ENCODE assay signal across 26 mouse cellular contexts in genomic region chrX:142703953-142704352, GRCm38 (mm10).
"Had no signal": no experiment of that assay in that cellular context is flagged by ENCODE, and none has a peak within 500 bp of the region (broad histone marks: within the 10 kb centered on the region; RNA-seq: fewer than 3 reads in every experiment).

No protein-coding gene starts in this region.

- H3K9ac ChIP-seq: embryonic facial prominence, embryonic 12.5 days; embryonic facial prominence, embryonic 13.5 days; embryonic facial prominence, embryonic 15.5 days; forebrain, embryonic 12.5 days; forebrain, embryonic 13.5 days; forebrain, embryonic 15.5 days; forebrain, postnatal 0 days had no signal

- H3K4me2 ChIP-seq: embryonic facial prominence, embryonic 12.5 days; embryonic facial prominence, embryonic 13.5 days; embryonic facial prominence, embryonic 15.5 days; forebrain, embryonic 12.5 days; forebrain, embryonic 13.5 days; forebrain, embryonic 15.5 days had no signal

- H3K27ac ChIP-seq: embryonic facial prominence, embryonic 10.5 days; embryonic facial prominence, embryonic 12.5 days; embryonic facial prominence, embryonic 13.5 days; embryonic facial prominence, embryonic 15.5 days; forebrain, embryonic 10.5 days; forebrain, embryonic 12.5 days; forebrain, embryonic 13.5 days; forebrain, embryonic 15.5 days; gastrocnemius, adult 2 months; heart, adult 2 months had no signal

- H3K36me3 ChIP-seq: embryonic facial prominence, embryonic 12.5 days; embryonic facial prominence, embryonic 15.5 days; forebrain, embryonic 12.5 days; forebrain, embryonic 15.5 days had no signal

- H3K9me3 ChIP-seq: embryonic facial prominence, embryonic 10.5 days; embryonic facial prominence, embryonic 12.5 days; embryonic facial prominence, embryonic 13.5 days; embryonic facial prominence, embryonic 15.5 days; forebrain, embryonic 10.5 days; forebrain, embryonic 12.5 days; forebrain, embryonic 13.5 days; forebrain, embryonic 15.5 days had no signal

- ATAC-seq: forebrain, embryonic 13.5 days; forebrain, embryonic 14.5 days; forebrain, embryonic 15.5 days; forebrain, embryonic 16.5 days; forebrain, postnatal 0 days had no signal

- H3K4me3 ChIP-seq: embryonic facial prominence, embryonic 10.5 days; embryonic facial prominence, embryonic 12.5 days; embryonic facial prominence, embryonic 13.5 days; embryonic facial prominence, embryonic 15.5 days; erythroblast, embryonic 14.5 days; forebrain, embryonic 10.5 days; forebrain, embryonic 12.5 days; forebrain, embryonic 13.5 days; forebrain, embryonic 15.5 days; gastrocnemius, adult 2 months; heart, adult 2 months had no signal

- H3K4me1 ChIP-seq: embryonic facial prominence, embryonic 12.5 days; forebrain, embryonic 10.5 days; forebrain, embryonic 12.5 days; forebrain, embryonic 13.5 days had no signal

- DNase-seq: cerebellum, adult 9-10 months; cerebellum, adult 9-11 months; cerebellum, postnatal 10 days; cerebellum, postnatal 14 days; cerebellum, postnatal 25 days; cerebellum, postnatal 36 days; embryo, embryonic 11 days; forebrain, postnatal 0 days; gastrocnemius, adult 2 months; gastrocnemius, postnatal 10 days; gastrocnemius, postnatal 14 days; gastrocnemius, postnatal 25 days; gastrocnemius, postnatal 36 days; heart, adult 18-20 months; heart, adult 2 months had no signal

- H3K27me3 ChIP-seq: embryonic facial prominence, embryonic 15.5 days; forebrain, embryonic 13.5 days; forebrain, embryonic 15.5 days had no signal
